Mouse (Mus musculus) kidney, postnatal 4 days (tissue): ENCODE measurements around the gene Vps52.
"Not testable (repeated sequence)": the region's sequence is repeated elsewhere in the genome, so short reads cannot be mapped to it uniquely, and the experiment has no call there.

ENCODE experiments used
- DNase-seq, 2 experiments: peaks; one replicate each; pipeline ENCODE4 v3.0.0; 2021; ENCODE audit warnings: mixed read lengths in 2 of 2

Gene Vps52

DNA sequence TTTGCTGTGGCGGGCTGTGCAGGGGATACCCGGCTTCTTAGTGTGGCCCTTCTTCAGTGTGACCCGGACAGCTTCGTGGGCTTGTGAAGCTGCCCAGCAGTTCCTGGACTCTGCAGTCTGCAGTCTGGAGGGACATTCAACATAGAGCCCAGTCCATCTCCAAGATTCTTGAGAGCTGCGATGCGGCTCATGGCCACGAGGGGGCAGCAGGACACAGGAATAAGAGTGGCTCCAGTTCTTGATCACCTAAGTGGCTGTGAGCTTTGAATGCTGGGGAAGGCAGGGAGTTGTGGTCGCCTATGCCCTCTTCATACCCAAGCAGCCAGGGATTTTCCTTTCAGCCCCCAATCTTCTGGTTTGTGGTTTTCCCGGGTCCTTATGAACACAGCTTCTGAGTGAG is 12.9 kb downstream of the Vps52 start:
- peak; percentile 86 to 89 for DNase-seq

DNA sequence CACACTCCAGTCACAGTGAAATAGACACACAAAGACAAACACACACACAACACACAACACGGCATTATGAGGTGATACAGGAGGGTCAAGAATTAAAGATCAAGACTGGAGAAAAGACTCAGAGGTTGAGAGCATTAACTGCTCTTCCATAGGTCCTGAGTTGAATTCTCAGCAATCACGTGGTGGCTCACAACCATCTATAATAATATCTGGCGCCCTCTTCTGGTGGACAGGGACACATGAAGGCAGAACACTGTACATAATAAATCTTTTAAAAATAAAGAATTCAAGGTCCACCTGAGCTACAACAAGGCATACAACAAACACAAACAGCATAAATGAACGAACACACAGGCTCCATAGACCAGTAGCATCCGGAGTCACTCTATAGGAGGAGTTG is 13.3 kb downstream of the Vps52 start:
- no peak for DNase-seq

DNA sequence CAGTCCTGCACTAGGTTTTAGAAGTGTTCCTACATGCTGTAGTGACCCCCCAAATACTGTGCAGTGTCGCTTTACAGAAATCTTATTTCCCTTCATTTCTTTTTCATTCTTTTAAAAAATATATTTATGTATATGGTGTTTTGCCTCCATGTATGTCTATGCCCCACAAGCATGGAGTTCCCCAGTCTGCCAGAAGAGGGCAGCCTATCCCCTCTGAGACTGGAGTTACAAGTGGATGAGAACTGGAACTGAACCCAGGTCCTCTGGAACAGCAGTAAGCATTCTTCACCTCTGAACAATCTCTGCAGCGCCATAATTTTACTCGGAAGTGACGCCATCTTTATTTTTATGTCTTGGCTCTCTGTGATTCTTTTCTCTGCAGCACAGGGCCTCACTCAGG is 13.8 kb downstream of the Vps52 start:
- no peak for DNase-seq

DNA sequence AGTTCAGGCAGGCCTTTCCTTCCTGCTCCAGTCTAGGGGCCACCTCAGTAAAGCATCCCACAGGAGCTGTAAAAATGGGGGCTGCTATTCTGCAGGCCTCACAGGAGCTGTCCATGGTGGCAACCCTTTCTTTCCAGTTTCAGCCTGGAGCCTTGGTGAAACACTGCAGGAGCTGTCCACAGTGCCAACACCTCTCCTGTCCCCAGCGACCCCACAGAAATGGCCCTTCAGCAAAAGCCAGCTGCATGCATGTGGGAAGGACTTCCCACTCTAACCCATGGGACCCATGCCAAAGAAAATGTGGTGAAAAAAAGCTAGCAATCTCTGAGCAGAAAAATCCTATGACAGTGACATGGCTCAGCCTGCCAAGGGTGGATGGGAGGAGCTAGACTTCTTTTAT is 17.1 kb downstream of the Vps52 start:
- peak; percentile 79 to 83 for DNase-seq

DNA sequence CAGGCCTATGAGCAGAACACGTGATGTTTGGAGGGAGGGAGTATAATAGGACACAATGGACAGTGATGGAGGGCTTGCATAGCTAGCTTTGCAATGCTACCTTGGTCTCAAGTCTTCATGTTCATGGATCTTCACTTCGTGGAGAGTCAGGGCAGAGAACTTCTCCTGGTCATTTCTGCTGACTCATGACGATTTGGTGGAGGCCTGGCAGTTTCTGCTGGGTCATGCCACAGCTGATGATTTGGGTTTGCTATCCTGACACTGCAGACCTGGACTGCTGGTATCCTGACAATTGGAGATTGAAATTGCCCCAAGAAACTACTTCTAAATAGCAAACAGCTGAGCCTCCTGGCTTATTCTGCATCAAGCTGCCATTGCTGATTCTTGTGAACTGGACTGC is 18.0 kb downstream of the Vps52 start:
- no peak for DNase-seq

DNA sequence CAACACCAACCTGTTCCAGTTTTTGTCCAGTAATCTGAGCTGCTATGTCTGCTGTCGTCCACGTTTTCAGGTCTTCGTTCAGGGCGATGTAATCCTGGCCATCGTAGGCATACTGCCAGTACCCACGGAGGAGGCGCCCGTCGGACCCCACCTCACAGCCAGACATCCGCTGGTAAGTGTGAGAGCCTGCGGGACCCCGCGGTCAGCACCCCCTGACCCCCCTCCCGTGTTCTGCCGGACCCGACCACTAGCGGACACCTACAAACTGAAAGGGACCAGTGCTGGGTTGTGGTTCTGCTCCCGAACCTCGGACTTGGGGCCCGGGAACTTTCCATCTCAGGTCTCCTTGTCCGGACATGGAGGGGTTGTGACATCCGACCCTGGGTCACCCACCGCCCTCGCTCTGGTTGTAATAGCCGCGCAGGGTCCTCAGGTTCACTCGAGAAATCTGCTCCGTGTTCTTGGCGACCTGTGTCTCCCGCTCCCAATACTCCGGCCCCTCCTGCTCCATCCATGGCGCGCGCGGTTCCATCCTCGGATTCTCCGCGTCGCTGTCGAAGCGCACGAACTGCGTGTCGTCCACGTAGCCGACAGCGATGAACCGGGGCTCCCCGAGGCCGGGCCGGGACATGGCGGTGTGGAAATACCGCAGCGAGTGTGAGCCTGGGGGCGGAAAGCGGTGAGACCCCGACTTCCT is 22.4 kb downstream of the Vps52 start:
- no peak for DNase-seq

DNA sequence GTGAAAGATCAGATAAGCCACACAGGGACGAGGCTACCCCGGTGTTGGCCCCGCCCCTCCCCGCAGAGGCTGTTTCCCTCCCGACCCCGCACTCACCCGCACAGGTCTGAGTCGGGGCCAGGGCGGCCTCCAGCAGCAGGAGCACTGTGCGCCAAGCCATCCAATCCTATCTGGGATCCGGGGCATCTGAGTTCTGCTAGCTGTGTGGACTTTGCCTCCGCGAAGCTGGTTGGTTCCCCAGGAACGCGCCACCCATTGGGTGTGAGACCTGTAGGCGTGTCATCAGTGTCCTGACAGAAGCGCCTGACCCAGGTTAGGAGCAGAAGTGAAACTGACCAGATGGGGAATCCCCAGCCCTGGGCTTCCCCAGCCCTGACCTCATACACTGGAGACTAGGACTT is 23.0 kb downstream of the Vps52 start:
- DNase-seq: peak; percentile 73 to 87

DNA sequence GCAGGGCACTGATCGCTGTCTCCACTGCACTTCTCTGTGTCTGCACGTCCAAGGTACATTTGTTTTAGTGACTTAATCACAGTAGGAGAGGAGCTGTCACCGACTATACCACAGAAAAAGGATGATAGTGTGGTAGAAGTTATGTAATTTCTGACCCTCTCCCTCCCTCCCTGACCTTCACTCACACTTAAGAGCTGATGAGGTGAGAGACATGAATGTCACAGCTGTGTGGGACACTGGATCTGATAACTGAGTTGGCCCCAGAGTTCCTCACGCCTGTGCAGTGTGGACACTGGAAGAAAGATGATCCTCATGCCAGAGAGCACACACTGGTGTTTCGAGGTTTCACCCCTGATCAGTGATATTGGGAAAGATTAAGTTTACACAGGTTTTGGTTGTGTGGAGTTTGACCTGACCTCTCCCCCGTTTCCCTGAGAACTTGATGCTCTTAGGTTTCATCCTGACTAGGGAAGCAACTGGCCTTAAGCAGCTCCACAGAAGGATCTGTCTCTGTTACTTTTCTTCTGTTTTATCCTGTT is 24.0 kb downstream of the Vps52 start:
- no peak for DNase-seq

DNA sequence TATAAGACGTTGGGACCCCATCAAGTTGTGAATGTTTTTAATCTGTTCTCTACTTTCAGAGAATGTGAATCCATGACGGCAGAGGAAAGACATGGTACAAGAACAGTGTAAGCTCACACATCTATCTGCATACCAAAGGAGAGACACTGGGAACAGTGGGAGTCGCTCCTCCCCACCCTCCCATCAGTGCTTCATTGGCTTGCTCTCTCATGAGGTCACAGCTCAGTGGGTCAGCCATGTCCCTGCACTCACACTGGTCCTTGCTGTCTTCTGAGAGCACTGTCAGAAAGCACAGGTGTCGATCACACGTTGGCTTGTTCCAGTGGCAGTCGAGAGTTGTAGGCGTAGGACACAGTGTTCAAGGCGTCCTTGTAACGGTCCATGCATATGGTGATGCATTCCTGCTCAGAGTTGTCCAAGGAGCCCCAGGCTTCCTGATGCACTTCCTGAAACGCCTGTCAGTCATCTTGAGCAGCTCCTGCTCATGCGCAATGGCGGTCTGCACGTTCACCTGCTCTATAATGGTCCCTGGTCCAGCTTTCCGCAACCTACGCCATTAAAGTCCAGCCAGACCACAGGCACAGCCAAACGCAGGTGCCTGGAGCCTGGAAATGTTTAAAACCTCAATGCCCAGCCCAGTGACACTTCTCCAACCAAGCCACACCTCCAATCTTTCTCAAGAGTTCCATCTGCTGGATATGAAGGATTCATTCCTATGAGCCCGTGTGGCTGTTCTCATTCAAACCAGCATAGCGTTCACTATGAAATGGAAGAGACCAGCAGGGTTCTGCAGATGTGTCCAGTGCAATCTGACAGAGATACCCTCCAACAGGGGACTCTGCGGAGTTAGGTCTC is 24.8 kb downstream of the Vps52 start:
- no peak for DNase-seq

DNA sequence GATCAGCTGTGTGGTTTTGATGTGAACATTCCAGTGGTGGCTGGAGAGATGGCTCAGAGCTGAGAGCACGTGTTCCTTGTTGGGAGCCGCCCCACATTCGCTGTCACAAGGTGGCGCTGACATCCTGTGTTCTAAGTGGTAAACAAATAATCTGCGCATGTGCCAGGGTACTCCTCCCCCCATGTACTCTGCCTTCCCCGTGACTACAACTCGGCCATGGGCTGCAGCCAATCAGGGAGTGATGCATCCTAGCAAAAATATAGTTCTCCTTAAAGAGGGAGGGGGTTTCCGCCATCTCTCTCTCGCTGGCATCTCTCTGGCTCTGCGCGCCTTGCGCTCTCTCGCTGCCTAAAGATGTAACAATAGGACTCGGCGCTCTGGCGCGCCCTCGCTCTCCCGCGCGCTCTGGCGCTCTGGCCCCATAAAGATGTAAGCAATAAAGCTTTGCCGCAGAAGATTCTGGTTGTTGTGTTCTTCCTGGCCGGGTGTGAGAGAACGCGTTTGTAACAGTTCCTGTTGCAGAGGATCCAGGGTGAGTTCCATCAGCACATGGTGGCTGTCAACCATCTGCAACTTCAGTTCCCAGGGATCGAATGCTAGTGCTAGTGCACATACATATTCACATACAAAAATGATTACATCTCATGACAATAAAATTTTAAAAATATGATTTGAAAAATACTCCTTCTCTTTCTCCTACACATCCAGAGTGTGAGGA is 25.7 kb downstream of the Vps52 start:
- DNase-seq: peak; percentile 91 to 94

DNA sequence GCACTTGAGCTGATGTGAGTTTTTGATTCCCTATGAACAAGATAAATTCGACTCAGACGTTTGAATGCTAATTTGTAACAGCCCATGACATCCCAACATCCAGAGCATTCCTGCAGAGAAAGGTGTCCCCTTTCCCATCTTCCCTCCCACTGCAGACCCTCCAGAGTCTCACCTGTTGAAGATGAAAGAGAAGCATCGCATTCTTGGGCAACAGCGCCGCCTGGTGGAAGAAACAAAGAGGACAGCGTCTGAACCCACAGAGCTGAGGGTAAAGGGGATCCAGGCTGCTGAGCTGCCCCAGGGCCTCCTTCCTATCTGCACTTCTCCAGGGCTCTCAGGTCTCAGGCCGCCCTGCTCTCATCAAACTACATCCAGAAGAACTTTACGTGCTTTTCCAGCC is 26.5 kb downstream of the Vps52 start:
- DNase-seq: peak; percentile 80

DNA sequence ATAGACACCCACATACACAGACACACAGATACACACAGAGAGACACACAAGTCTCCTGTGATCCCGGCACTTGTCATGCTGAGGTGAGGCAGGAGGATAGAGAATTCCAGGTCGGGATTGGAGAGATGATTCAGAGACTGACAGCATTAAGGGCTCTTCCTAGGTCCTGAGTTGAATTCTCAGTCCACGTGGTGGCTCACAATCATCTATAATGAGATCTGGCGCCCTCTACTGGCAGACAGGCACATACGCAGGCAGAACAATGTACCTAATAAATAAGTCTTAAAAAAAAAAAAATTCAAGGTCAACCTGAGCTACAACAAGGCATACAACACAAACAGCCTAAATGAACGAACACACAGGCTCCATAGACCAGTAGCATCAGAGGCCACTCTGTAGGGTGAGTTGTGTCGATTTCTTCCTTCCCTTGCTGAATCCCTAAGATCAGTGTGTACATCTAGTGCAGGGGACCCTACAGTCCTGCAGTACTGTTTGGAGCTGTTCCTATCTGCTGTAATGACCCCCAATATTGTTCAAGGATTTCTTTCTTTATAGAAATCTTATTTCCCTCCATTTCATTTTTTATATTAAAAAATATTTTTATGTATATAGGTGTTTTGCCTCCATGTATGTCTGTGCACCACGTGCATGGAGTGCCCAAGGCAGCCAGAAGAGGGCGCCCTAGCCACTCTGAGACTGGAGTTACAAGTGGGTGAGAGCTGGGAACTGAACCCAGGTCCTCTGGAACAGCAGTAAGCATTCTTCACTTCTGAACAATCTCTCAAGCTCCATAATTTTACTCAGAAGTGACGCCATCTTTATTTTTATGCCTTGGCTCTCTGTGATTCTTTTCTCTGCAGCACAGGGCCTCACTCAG is 36.4 kb downstream of the Vps52 start:
- peak; percentile 68 to 73 for DNase-seq

DNA sequence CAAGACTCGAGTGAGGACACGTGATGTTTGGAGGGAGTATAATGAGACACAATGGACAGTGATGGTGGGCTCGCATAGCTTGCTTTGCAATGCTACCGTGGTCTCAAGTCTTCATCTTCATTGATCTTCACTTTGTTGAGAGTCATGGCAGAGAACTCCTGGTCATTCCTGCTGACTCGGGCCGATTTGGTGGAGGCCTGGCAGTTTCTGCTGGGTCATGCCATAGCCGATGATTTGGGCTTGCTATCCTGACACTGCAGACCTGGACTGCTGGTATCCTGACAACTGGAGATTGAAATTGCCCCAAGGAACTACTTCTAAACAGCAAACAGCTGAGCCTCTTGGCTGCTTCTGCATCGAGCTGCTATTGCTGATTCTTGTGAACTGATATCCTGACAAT is 39.3 kb downstream of the Vps52 start:
- DNase-seq: no peak

DNA sequence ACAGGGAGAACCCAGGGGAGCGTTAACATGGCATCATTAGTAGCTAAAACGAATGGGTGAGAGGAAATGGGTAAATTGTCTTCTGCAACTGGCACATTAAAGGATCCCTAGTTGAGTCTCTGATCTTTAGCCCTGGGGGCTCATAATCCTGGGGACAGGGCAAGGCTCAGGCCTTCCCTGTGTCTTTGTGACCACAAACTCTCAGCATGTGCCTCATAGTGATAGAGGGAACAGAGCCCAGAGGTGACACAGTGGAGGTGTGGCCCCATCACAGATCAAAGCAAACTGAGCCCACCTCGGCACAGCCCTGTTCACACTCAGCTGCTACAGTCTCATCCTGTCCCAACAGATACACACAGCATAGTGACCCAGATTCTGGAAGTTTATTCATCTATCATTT is 40.0 kb downstream of the Vps52 start:
- no peak for DNase-seq

DNA sequence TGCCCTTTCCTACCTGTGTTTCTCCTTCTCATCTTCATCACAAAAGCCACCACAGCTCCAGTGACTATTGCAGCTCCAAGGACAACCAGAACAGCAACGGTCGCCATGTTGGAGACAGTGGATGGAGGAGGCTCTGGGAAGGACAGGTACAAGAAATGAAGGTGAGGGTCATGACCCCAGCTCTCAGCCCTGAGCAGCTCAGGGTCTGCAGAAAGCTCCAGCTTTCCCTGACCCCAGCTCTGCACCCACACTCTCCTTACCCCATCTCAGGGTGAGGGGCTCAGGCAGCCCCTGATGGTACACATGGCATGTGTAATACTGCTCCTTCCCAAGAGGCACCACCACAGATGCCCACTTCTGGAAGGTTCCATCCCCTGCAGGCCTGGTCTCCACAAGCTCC is 41.4 kb downstream of the Vps52 start:
- not testable (repeated sequence) for DNase-seq

DNA sequence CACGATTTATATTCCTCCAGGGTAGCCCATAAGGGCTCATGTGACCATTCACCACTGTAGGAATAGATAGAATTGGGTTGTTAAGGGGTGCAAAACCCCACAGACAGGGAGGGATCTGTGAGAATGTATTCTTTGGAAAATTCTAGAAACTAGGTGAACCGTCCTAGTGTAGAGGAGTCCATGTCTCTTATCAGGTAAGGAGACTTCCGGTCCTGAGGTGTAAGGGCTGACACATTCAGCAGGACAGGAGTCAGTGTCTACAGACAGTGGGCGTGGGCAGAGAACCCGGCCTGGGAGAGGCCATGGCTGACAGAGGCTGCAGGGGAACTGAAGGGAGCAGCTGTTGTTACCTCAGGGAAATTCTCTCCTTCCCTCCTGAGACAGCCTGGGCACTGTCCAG is 43.1 kb downstream of the Vps52 start:
- DNase-seq: peak in 1 of 2 experiments; percentile 6

DNA sequence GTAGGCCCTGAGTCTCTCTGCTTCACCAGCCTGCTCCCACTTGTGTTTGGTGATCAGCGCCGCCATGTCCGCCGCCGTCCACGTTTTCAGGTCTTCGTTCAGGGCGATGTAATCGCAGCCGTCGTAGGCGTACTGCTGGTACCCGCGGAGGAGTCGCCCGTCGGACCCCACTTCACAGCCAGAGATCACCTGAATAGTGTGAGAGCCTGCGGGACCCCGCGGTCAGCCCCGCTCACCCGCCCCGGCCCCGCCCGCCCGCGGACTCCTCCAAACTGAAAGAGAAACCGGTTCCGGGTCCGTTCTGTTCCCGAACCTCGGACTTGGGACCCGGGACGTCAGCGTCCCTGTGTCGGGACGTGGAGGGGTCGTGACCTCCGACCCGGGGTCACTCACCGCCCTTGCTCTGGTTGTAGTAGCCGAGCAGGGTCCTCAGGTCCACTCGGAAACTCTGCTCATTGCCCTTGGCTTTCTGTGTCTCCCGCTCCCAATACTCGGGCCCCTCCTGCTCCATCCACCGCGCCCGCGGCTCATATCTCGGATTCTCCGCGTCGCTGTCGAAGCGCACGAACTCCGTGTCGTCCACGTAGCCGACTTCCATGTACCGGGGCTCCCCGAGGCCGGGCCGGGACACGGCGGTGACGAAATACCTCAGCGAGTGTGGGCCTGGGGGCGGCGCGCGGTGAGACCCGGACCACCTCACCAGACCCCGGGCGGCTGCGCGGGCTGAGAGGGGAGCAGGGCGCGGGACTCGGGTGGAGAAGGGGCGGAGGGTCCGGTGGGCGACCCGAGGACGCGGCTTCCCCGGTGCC is 43.9 kb downstream of the Vps52 start:
- peak; percentile 37 to 50 for DNase-seq

DNA sequence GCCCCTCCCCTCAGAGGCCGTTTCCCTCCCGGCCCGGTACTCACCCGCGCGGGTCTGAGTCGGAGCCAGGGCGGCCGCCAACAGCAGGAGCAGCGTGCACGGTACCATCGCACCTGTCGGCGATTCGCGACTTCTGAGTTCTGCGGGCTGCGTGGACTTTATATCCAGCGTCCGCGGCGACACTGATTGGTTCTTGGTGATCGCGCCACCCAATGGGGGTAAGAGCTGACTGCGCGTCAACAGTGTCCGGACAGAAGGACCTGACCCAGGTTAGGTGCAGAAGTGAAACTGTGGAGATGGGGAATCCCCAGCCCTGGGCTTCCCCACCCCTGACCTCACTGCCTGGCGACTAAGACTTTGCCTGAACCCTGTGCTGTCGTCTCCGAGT is 44.5 kb downstream of the Vps52 start, which contains the start of gene H2-K1:
H2-K1 (minus strand) TSS at position 198 of the 388 bp plus-strand sequence.
- DNase-seq: peak; percentile 89 to 93

DNA sequence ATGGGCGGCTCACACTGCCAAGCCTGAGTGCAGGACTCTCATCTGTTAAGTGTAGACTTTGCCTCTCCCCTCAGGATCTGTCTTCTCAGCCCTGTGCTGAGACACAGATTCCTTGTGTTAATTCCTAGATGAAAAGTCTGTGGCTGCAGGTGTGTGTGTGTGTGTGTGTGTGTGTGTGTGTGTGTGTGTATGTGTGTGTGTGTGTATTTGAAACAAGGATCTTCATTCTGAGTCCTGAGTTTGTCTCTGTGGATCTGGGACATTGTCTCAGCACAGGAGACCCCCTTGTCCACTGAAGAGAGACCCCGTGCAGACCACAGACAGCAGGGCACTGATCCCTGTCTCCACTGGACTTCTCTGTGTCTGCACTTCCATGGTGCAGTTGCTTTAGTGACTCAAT is 45.2 kb downstream of the Vps52 start:
- DNase-seq: not testable (repeated sequence)

DNA sequence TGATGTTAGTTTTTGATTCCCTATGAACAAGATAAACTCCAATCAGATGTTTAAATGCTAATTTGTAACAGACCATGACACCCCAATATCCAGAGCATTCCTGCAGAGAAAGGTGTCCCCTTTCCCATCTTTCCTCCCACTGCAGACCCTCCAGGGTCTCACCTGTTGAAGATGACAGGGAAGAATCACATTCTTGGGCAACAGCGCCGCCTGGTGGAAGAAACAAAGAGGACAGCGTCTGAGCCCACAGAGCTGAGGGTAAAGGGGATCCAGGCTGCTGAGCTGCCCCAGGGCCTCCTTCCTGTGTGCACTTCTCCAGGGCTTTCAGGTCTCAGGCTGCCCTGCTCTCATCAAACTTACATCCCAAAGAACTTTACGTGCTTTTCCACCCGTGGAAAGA is 47.8 kb downstream of the Vps52 start:
- peak; percentile 68 for DNase-seq

DNA sequence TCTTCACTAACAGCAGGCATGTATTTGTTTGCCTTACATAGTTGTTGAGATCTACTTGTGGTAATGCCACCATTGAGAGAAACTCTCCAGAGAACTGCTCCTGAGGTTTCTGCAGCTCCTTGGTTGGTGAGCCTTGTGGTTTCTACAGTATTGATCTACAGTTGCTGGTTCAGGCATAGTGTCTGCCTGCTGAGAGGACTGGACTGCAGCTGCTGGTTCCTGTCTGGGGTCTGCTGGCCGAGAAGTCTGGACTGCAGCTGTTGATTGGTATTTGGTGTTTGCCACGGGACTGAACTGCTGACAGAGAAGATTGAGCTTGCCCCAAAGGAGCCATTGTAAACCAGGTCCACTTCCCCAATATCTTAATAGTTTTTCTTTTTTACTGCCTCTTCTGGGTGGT is 51.0 kb downstream of the Vps52 start:
- no peak for DNase-seq
